Mouse (Mus musculus): ENCODE data around the gene Col4a3. TPM values are rescaled to one million over a fixed set of nuclear protein-coding genes. Genes with fewer than 3 reads are reported as not detected.

Col4a3 gene
- polyA plus RNA-seq, 1 experiment: not detected

DNA sequence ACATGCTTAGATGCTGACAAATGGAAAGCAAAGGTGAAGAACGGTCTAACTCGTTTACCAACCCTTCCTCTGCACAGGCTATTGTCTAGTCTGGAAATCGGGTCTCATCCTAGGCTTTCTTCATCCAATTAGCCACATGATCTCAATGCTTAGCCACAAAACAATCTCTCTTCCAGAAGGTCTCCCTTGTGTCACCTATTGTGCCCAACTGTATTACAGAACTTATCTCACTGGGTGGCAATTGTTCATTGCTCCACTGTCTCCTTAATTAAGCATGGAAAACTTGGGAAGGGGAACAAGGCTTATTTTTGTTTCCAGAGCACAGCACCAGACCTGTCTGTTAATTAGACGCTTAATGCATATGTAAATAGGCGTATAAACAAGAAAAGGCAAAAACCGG is 101.2 kb downstream of the Col4a3 start:
- TF ChIP-seq POLR2A (IDR thresholded peaks at IDR 0.05; ENCODE audit: insufficient read depth, low read depth, low read length): no peak
- no peak for TF ChIP-seq CTCF (IDR thresholded peaks at IDR 0.05; ENCODE audit: insufficient read depth, low read depth, low read length)
- no peak overlapping the region for H3K27ac ChIP-seq (ENCODE audit: insufficient read depth, low read depth, low read length)
- no peaks in the 10 kb centered on the region for H3K4me1 ChIP-seq (ENCODE audit: control insufficient read depth, insufficient read depth, low read length)
- H3K4me3 ChIP-seq (ENCODE audit: insufficient read depth, low read depth, low read length): no peak overlapping the region
- WGBS: 29% methylated on average over 6 of the region's 6 CpGs

DNA sequence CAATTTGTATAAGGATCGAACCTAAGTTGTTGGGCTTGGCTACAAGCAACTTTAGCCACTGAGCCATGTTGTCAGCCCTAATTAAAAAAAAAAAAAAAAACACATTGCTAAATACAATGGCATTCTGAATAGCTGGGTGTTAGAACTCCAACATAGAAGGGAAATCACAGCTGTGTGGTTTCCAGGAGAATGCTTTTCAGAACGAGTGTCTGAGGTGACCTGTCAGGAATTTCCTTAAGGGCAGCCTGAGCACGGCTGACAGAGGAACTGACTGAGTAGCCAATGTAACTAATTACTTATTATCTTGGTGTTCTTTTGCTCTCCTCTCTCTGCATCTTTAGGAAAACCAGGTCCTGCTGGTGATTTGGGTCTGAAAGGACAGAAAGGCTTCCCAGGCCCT is 109.2 kb downstream of the Col4a3 start:
- no peak overlapping the region for H3K27ac ChIP-seq (ENCODE audit: insufficient read depth, low read depth, low read length)
- no peak overlapping the region for H3K4me3 ChIP-seq (ENCODE audit: insufficient read depth, low read depth, low read length)
- no peak for TF ChIP-seq POLR2A (IDR thresholded peaks at IDR 0.05; ENCODE audit: insufficient read depth, low read depth, low read length)
- H3K4me1 ChIP-seq (ENCODE audit: control insufficient read depth, insufficient read depth, low read length): no peaks in the 10 kb centered on the region
- 33% methylated on average over 3 of the region's 3 CpGs for WGBS

DNA sequence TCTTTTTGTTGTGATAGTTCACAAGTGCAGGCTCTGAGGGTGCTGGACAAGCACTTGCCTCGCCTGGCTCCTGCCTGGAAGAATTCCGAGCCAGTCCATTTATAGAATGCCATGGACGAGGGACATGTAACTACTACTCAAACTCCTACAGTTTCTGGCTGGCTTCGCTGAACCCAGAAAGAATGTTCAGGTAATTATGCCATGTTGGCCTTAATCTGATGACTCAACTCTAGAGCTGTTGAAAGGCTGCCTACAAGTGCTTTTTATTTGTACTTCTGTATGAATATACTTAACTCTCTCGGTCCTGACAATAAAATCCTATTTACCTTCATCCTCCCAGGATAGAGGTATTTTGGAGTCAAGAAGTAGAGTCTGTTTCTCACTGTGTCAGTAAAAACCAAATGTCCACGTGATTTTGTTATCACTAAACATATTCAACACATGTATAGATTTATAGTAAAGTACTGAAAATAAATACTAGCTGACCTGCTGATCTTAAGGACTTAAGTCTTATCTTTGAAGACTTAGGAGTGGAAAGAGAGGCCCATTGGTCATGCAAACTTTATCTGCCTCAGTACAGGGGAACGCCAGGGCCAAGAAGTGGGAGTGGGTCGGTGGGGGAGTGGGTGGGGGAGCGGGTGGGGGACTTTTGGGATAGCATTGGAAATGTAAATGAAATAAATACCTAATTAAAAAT is 131.2 kb downstream of the Col4a3 start:
- 66% methylated on average over 9 of the region's 9 CpGs for WGBS
- no peak overlapping the region for H3K4me3 ChIP-seq (ENCODE audit: insufficient read depth, low read depth, low read length)
- TF ChIP-seq CTCF (IDR thresholded peaks at IDR 0.05; ENCODE audit: insufficient read depth, low read depth, low read length) (no peak), POLR2A (IDR thresholded peaks at IDR 0.05; ENCODE audit: insufficient read depth, low read depth, low read length) (no peak)
- no peak overlapping the region for H3K27ac ChIP-seq (ENCODE audit: insufficient read depth, low read depth, low read length)
- no peaks in the 10 kb centered on the region for H3K4me1 ChIP-seq (ENCODE audit: control insufficient read depth, insufficient read depth, low read length)

DNA sequence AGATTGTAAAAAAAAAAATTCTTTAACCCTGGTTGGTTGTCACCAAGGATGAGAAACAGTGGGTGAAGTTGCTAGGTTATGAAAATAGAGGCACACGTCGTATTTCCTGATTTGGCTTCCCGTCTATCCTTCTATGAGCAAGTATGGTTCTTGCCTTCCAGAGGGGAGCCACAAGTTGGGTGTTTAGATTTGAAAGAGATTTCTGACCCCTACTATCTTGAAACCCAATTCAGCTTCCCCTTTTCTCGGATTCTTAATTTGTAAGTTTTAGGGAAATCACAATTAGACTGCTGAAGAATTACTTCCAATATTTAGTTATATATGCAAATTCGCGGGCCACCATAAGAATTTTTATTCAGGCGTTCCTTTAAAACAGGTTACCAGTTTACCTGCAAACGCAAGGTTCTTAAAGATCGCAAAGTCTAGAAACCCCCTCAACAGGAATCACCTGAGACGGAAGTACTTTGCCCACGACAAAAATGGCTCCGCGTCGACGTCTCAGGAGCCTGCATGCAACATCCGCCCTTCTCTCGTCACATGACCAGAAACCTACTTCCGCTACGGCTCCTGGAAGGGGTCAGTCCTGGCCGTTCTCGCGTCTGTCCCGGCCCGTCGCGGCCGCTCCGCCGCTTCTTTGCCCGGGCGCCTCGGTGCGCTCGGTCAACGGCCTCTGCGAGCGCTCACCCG is 137.8 kb downstream of the Col4a3 start, which contains the start of gene Mff:
Gene Mff (plus strand): TSS at position 552 of the 687 bp plus-strand sequence.
- no peak for TF ChIP-seq CTCF (IDR thresholded peaks at IDR 0.05; ENCODE audit: insufficient read depth, low read depth, low read length)
- TF ChIP-seq POLR2A (IDR thresholded peaks at IDR 0.05; ENCODE audit: insufficient read depth, low read depth, low read length): peak; percentile 76
- Histone ChIP-seq H3K4me3 (ENCODE audit: insufficient read depth, low read depth, low read length) (peak within 1 kb of the TSS; percentile 100), H3K27ac (ENCODE audit: insufficient read depth, low read depth, low read length) (peak within 1 kb of the TSS; percentile 87), H3K4me1 (ENCODE audit: control insufficient read depth, insufficient read depth, low read length) (no peaks in the 10 kb centered on the region)
- 7% methylated on average over 38 of the region's 38 CpGs for WGBS

DNA sequence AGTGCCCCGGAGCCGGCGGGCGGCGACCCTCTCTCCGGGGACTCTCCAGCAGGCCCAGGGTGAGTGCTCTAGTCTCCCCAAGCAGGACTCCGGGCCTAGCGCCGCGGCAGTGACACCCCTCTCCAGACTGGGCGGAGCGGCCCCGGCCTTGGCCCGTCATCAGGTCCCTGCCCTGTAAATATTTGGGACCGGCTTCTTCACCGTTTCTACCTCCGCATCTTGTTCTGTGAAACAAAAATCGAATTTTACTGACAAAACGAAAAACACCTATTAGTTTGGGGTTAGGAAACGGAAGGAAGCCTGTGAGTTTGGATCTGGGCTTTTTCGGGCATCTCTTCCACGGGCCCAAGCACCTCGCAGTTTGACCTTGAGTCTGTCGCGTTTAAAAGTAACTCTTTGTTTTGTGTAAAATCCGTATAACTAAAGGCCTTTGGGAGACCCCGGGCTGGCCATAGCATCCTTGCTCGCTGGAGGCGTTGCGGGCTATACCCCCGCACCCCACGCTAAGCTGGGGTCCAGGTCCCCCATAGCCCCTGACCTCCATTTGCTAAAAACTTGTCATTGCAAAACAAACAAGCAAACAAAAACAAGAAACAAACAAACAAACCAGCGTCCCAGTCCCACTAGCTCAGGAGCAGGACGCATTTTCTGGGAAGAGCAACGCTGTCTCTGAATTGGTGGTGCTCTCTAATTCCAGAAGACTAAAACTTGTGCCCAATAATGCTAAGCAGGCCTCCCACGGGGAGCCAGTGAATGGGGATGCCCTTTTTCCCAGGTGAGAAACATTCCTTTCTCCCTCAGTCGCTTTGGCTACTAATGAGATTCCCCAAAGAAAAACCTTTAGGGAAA is 138.5 kb downstream of the Col4a3 start:
- under 1% methylated on average over 37 of the region's 37 CpGs for WGBS
- TF ChIP-seq POLR2A (IDR thresholded peaks at IDR 0.05; ENCODE audit: insufficient read depth, low read depth, low read length) (no peak), CTCF (IDR thresholded peaks at IDR 0.05; ENCODE audit: insufficient read depth, low read depth, low read length) (no peak)
- Histone ChIP-seq H3K4me3 (ENCODE audit: insufficient read depth, low read depth, low read length) (peak overlapping the region; percentile 100), H3K27ac (ENCODE audit: insufficient read depth, low read depth, low read length) (peak overlapping the region; percentile 87), H3K4me1 (ENCODE audit: control insufficient read depth, insufficient read depth, low read length) (no peaks in the 10 kb centered on the region)

DNA sequence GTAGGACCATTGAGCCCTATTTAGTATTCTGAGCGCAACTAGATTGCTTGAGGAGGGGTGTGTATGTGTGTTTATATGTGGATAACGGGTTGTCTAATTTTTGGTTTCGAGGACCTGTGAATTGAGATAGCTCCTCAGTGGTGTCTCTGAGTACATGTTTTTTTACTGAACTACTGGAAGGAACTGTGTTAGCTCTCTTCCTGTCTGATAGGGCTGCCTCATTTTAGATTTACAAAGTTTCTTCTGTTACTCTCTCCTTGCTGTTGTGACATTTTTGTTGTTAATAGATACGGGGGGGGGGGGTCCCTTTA is 139.1 kb downstream of the Col4a3 start:
- no peak overlapping the region for H3K27ac ChIP-seq (ENCODE audit: insufficient read depth, low read depth, low read length)

DNA sequence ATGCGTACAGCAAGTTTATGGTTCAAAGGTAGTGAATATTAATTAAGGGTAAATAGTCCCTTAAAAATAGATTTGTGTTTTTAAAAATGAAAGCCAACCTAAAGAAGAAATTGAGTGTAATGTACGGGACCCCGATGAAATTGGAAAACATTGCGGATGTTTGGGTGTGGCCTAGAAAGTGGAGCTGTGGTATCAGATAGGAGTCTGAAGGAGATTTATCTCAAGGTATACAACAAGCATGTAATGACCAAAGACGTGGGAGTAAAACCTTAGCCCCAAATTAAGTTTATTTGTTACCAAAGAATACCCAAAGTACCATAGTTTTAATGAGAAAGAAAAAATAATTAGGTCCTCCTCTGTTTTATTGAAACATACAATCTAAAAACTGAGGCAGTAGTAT is 139.8 kb downstream of the Col4a3 start:
- Histone ChIP-seq H3K4me3 (ENCODE audit: insufficient read depth, low read depth, low read length) (no peak overlapping the region), H3K27ac (ENCODE audit: insufficient read depth, low read depth, low read length) (no peak overlapping the region), H3K4me1 (ENCODE audit: control insufficient read depth, insufficient read depth, low read length) (no peaks in the 10 kb centered on the region)
- WGBS: 89% methylated on average over 5 of the region's 5 CpGs
- no peak for TF ChIP-seq POLR2A (IDR thresholded peaks at IDR 0.05; ENCODE audit: insufficient read depth, low read depth, low read length)
- TF ChIP-seq CTCF (IDR thresholded peaks at IDR 0.05; ENCODE audit: insufficient read depth, low read depth, low read length): no peak

More for the DNA sequence above, 139.1 kb downstream of the Col4a3 start:
- 27% methylated on average over 4 of the region's 4 CpGs for WGBS
- no peaks in the 10 kb centered on the region for H3K4me1 ChIP-seq (ENCODE audit: control insufficient read depth, insufficient read depth, low read length)
- H3K4me3 ChIP-seq (ENCODE audit: insufficient read depth, low read depth, low read length): peak overlapping the region; percentile 100
- TF ChIP-seq POLR2A (IDR thresholded peaks at IDR 0.05; ENCODE audit: insufficient read depth, low read depth, low read length) (no peak), CTCF (IDR thresholded peaks at IDR 0.05; ENCODE audit: insufficient read depth, low read depth, low read length) (no peak)

DNA sequence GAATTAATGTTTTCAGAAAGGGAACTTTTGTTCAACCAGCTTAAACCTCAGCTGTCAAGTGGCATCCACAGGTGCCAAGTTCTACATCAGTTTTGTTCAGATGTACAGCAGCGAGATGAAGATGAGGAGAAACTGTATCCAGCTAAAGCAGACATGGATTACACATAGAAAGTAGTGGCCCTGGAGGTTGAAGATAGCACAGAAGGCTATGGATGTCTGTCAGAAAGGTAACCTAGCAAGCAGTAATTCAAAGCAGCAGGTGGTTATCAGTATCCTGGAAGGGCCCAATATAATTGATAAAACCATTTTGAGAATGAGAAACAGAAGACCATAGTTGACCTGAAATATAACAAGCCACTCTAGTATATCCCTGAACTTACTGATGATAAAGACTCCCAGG is 146.6 kb downstream of the Col4a3 start:
- no peak overlapping the region for H3K27ac ChIP-seq (ENCODE audit: insufficient read depth, low read depth, low read length)
- no peaks in the 10 kb centered on the region for H3K4me1 ChIP-seq (ENCODE audit: control insufficient read depth, insufficient read depth, low read length)
- WGBS: 90% methylated on average over 1 of the region's 1 CpGs
- no peak overlapping the region for H3K4me3 ChIP-seq (ENCODE audit: insufficient read depth, low read depth, low read length)
- TF ChIP-seq POLR2A (IDR thresholded peaks at IDR 0.05; ENCODE audit: insufficient read depth, low read depth, low read length): no peak
- TF ChIP-seq CTCF (IDR thresholded peaks at IDR 0.05; ENCODE audit: insufficient read depth, low read depth, low read length): no peak

DNA sequence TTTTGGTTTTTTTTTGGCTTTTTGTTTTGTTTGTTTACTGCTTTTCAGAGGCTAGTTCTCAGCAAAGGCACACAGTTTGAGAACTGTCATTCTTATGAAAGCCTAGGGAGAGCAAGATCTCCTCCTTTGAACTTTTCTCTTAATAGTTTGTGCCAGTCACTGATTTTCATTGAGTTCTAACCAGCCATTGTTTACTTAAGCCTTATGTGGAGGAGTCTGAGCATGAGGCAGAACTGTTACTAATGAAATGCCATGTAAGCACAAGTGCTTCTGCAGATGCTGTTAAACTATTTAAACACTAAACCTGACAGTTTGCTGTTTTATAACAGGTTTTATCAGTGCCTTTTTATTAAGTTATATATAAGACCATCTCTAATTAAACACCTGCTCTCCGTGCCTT is 151.3 kb downstream of the Col4a3 start:
- Histone ChIP-seq H3K4me1 (ENCODE audit: control insufficient read depth, insufficient read depth, low read length) (no peaks in the 10 kb centered on the region), H3K4me3 (ENCODE audit: insufficient read depth, low read depth, low read length) (no peak overlapping the region), H3K27ac (ENCODE audit: insufficient read depth, low read depth, low read length) (no peak overlapping the region)
- TF ChIP-seq POLR2A (IDR thresholded peaks at IDR 0.05; ENCODE audit: insufficient read depth, low read depth, low read length): no peak
- TF ChIP-seq CTCF (IDR thresholded peaks at IDR 0.05; ENCODE audit: insufficient read depth, low read depth, low read length): no peak
- 69% methylated on average over 1 of the region's 1 CpGs for WGBS
